Mouse (Mus musculus): Measurements from ENCODE around the gene Oas2. TPM values are rescaled to one million over a fixed set of nuclear protein-coding genes. Genes with fewer than 3 reads are reported as not detected.

Oas2 gene
- polyA plus RNA-seq (2014; fragmentation: Illumina TruSeq; extraction: RNeasy Lipid Tissue Mini Kit (QIAGEN cat#74804); ENCODE audit: insufficient read depth, low read depth, low replicate concordance): 2.7 TPM

GRCm38 (mm10) chr5:120749688-120750087 is at the start of gene Oas2:
TSS of gene Oas2 (minus strand) at chr5:120749853.

GRCm38 (mm10) chr5:120795480-120796034 is 45.9 kb upstream of the Oas2 start, which contains the start of gene Oas1e:
TSS of gene Oas1e (minus strand) at chr5:120795530.

GRCm38 (mm10) chr5:120777478-120777877 is 27.8 kb upstream of the Oas2 start, which contains the start of gene Oas3:
TSS of gene Oas3 (minus strand) at chr5:120777661.

GRCm38 (mm10) chr5:120711827-120712226 is 37.8 kb downstream of the Oas2 start, which contains the start of gene Dtx1:
TSS of gene Dtx1 (minus strand) at chr5:120711927.

Other genes starting within 250 kb of the Oas2 start
- gene Plbd2, start 246.2 kb downstream of the Oas2 start, polyA plus RNA-seq (2014; fragmentation: Illumina TruSeq; extraction: RNeasy Lipid Tissue Mini Kit (QIAGEN cat#74804); ENCODE audit: insufficient read depth, low read depth, low replicate concordance): 14.2 TPM
- gene Slc8b1, start 238.7 kb downstream of the Oas2 start, polyA plus RNA-seq (2014; fragmentation: Illumina TruSeq; extraction: RNeasy Lipid Tissue Mini Kit (QIAGEN cat#74804); ENCODE audit: insufficient read depth, low read depth, low replicate concordance): 12.8 TPM
- 12.5 TPM for gene Tpcn1, start 161.2 kb downstream of the Oas2 start, polyA plus RNA-seq (2014; fragmentation: Illumina TruSeq; extraction: RNeasy Lipid Tissue Mini Kit (QIAGEN cat#74804); ENCODE audit: insufficient read depth, low read depth, low replicate concordance)
- 1.7 TPM for gene Iqcd, start 160.8 kb downstream of the Oas2 start, polyA plus RNA-seq (2014; fragmentation: Illumina TruSeq; extraction: RNeasy Lipid Tissue Mini Kit (QIAGEN cat#74804); ENCODE audit: insufficient read depth, low read depth, low replicate concordance)
- gene Rita1, start 137.3 kb downstream of the Oas2 start, polyA plus RNA-seq (2014; fragmentation: Illumina TruSeq; extraction: RNeasy Lipid Tissue Mini Kit (QIAGEN cat#74804); ENCODE audit: insufficient read depth, low read depth, low replicate concordance): 7.6 TPM
- 18.2 TPM for gene Ddx54, start 137.1 kb downstream of the Oas2 start, polyA plus RNA-seq (2014; fragmentation: Illumina TruSeq; extraction: RNeasy Lipid Tissue Mini Kit (QIAGEN cat#74804); ENCODE audit: insufficient read depth, low read depth, low replicate concordance)
- 0.83 TPM for gene Cfap73, start 115.6 kb downstream of the Oas2 start, polyA plus RNA-seq (2014; fragmentation: Illumina TruSeq; extraction: RNeasy Lipid Tissue Mini Kit (QIAGEN cat#74804); ENCODE audit: insufficient read depth, low read depth, low replicate concordance)
- gene Rasal1, start 101.0 kb downstream of the Oas2 start, polyA plus RNA-seq (2014; fragmentation: Illumina TruSeq; extraction: RNeasy Lipid Tissue Mini Kit (QIAGEN cat#74804); ENCODE audit: insufficient read depth, low read depth, low replicate concordance): 0.45 TPM
- 4.4 TPM for gene Dtx1, start 37.9 kb downstream of the Oas2 start, polyA plus RNA-seq (2014; fragmentation: Illumina TruSeq; extraction: RNeasy Lipid Tissue Mini Kit (QIAGEN cat#74804); ENCODE audit: insufficient read depth, low read depth, low replicate concordance)
- 1.0 TPM for gene Oas3, start 27.8 kb upstream of the Oas2 start, polyA plus RNA-seq (2014; fragmentation: Illumina TruSeq; extraction: RNeasy Lipid Tissue Mini Kit (QIAGEN cat#74804); ENCODE audit: insufficient read depth, low read depth, low replicate concordance)
- gene Oas1e, start 45.7 kb upstream of the Oas2 start, polyA plus RNA-seq (2014; fragmentation: Illumina TruSeq; extraction: RNeasy Lipid Tissue Mini Kit (QIAGEN cat#74804); ENCODE audit: insufficient read depth, low read depth, low replicate concordance): not detected
- 3.5 TPM for gene Oas1c, start 62.7 kb upstream of the Oas2 start, polyA plus RNA-seq (2014; fragmentation: Illumina TruSeq; extraction: RNeasy Lipid Tissue Mini Kit (QIAGEN cat#74804); ENCODE audit: insufficient read depth, low read depth, low replicate concordance)
- gene Oas1f, start 97.5 kb upstream of the Oas2 start, polyA plus RNA-seq (2014; fragmentation: Illumina TruSeq; extraction: RNeasy Lipid Tissue Mini Kit (QIAGEN cat#74804); ENCODE audit: insufficient read depth, low read depth, low replicate concordance): not detected
- not detected for gene Oas1h, start 111.6 kb upstream of the Oas2 start, polyA plus RNA-seq (2014; fragmentation: Illumina TruSeq; extraction: RNeasy Lipid Tissue Mini Kit (QIAGEN cat#74804); ENCODE audit: insufficient read depth, low read depth, low replicate concordance)
- gene Oas1g, start 137.8 kb upstream of the Oas2 start, polyA plus RNA-seq (2014; fragmentation: Illumina TruSeq; extraction: RNeasy Lipid Tissue Mini Kit (QIAGEN cat#74804); ENCODE audit: insufficient read depth, low read depth, low replicate concordance): 2.8 TPM
- gene Oas1a, start 157.7 kb upstream of the Oas2 start, polyA plus RNA-seq (2014; fragmentation: Illumina TruSeq; extraction: RNeasy Lipid Tissue Mini Kit (QIAGEN cat#74804); ENCODE audit: insufficient read depth, low read depth, low replicate concordance): 11.5 TPM
- not detected for gene Oas1d, start 164.7 kb upstream of the Oas2 start, polyA plus RNA-seq (2014; fragmentation: Illumina TruSeq; extraction: RNeasy Lipid Tissue Mini Kit (QIAGEN cat#74804); ENCODE audit: insufficient read depth, low read depth, low replicate concordance)